Mouse (Mus musculus) forebrain, embryonic 15.5 days (tissue): ENCODE measurements around the gene Ppp2r5e. TPM values are rescaled to one million over a fixed set of nuclear protein-coding genes. Genes with fewer than 3 reads are reported as not detected.

Experiments used
- ATAC-seq: fragments of 200-750 bp; cut with Nextera tagmentation; replicated peaks from 2 replicates; pipeline ENCODE4 v1.8.0; 2017; ENCODE audit warnings: mild to moderate bottlenecking, moderate TSS enrichment, moderate library complexity
- H3K27ac ChIP-seq: fragments of 300-500 bp; sonication (generic); replicated peaks from 2 replicates; pipeline ENCODE4 v1.5.1; 2015; ENCODE audit warnings: mild to moderate bottlenecking, inconsistent platforms
- H3K27me3 ChIP-seq: fragments of 300-500 bp; sonication (generic); 2 replicates; pipeline ENCODE4 v1.6.1; 2015; ENCODE audit warnings: inconsistent platforms
- H3K36me3 ChIP-seq: fragments of 300-500 bp; sonication (generic); 2 replicates; pipeline ENCODE4 v1.6.1; 2015; ENCODE audit warnings: mild to moderate bottlenecking, inconsistent platforms
- H3K4me1 ChIP-seq: fragments of 300-500 bp; sonication (generic); 2 replicates; pipeline ENCODE4 v1.6.1; 2015; ENCODE audit warnings: inconsistent platforms
- H3K4me2 ChIP-seq: fragments of 300-500 bp; sonication (generic); replicated peaks from 2 replicates; pipeline ENCODE4 v1.6.1; 2015; ENCODE audit warnings: mild to moderate bottlenecking, inconsistent platforms
- H3K4me3 ChIP-seq: fragments of 300-500 bp; sonication (generic); 2 replicates; pipeline ENCODE4 v1.5.1; 2015; ENCODE audit warnings: mild to moderate bottlenecking, inconsistent platforms
- H3K9ac ChIP-seq: fragments of 300-500 bp; sonication (generic); replicated peaks from 2 replicates; pipeline ENCODE4 v1.6.1; 2015; ENCODE audit warnings: mild to moderate bottlenecking, inconsistent platforms
- H3K9me3 ChIP-seq: fragments of 300-500 bp; sonication (generic); 2 replicates; pipeline ENCODE4 v1.6.1; 2016; ENCODE audit warnings: inconsistent platforms
- WGBS: fragments of 180-500 bp; shearing (Covaris S2); methylation state at CpG from one replicate; pipeline ENCODE4 v1.1.7; 2015; ENCODE audit warnings: mixed read lengths; 5-methylcytosine and 5-hydroxymethylcytosine counted together
- polyA plus RNA-seq: library from polyadenylated mRNA; unstranded; fragments of >200 nt; fragmentation: Nextera tagmentation; extraction: Ambion mirVana; gene quantifications from 2 replicates; pipeline ENCODE4 v1.2.1, GENCODE M21; 2015

Ppp2r5e gene
- polyA plus RNA-seq, 1 experiment from 2014 or later, result 26.8 TPM

DNA sequence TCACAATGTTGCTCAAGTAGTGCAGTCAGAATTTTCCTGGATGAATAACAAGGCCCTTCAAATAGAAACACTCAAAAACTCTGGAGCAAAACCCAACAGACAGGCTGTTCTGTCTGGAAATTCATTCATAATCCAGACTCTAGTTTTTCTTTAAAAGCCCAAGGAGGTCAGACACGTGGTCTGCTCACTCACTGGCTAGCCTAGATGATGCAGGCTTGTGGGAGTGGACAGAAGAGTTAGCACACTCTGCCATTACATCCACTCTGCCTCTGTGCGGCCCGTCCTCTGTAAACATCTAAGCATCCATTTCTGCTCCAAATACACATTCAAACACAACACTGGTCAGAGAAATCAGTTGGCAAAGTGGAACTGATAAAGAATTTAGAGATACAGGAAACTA, 117.4 kb downstream of the Ppp2r5e start:
- no peaks in the 10 kb centered on the region for H3K36me3 ChIP-seq
- no peak overlapping the region for H3K4me3 ChIP-seq
- no peaks in the 10 kb centered on the region for H3K27me3 ChIP-seq
- ATAC-seq, result no peak
- H3K9ac ChIP-seq, result no peak overlapping the region
- no peak overlapping the region for H3K27ac ChIP-seq
- peaks cover 6% of the 10 kb centered on the region; the same call in 1 of the 2 replicates for H3K4me1 ChIP-seq
- no peak overlapping the region for H3K4me2 ChIP-seq
- H3K9me3 ChIP-seq, result no peaks in the 10 kb centered on the region
- 87% methylated on average over 3 of the region's 3 CpGs for WGBS

DNA sequence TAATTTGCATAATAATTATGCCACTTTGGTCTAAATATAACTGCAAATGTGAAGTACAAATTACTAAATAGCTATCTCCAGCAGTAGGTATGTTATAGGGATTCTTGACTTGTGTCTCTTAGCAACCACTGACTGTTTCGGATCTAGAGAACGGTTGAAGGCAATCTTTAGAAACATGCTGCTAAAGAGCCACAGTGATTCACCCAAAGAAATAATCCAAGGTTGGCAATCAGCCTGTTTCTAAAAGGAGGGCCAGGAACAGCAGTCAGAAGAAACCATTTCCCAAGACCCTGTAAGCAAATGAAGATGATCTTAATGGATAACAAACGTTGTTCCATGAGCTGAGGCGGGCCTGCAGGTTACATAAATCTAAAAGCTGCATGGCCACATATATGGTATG, 117.9 kb downstream of the Ppp2r5e start:
- WGBS, result 56% methylated on average over 4 of the region's 4 CpGs
- no peak overlapping the region for H3K27ac ChIP-seq
- H3K4me1 ChIP-seq, result peaks cover 6% of the 10 kb centered on the region; the same call in 1 of the 2 replicates
- H3K9ac ChIP-seq, result no peak overlapping the region
- H3K4me3 ChIP-seq, result no peak overlapping the region
- H3K36me3 ChIP-seq, result no peaks in the 10 kb centered on the region
- no peak for ATAC-seq
- H3K9me3 ChIP-seq, result no peaks in the 10 kb centered on the region
- no peaks in the 10 kb centered on the region for H3K27me3 ChIP-seq
- no peak overlapping the region for H3K4me2 ChIP-seq

DNA sequence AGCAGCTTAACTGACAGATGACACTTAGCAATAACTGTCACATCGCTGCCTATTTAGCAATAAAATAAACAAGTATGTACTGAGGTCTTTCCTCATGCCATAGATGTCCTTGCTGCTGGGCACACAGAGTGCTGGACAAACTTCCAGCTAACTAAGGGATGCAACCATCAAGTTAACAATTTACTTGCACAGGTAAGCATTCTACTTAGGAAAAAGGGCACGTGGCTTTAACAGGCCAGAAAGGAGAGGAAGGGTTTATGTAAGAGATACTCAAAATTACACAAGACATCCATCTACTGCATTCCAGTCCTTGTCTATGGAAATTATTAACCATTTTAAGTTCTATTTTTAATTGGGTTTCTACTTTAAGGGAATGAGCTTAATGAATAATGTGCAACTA, 123.0 kb downstream of the Ppp2r5e start:
- no peak overlapping the region for H3K4me3 ChIP-seq
- no peak for ATAC-seq
- no peaks in the 10 kb centered on the region for H3K9me3 ChIP-seq
- H3K36me3 ChIP-seq, result no peaks in the 10 kb centered on the region
- no peak overlapping the region for H3K9ac ChIP-seq
- no peak overlapping the region for H3K4me2 ChIP-seq
- H3K4me1 ChIP-seq, result peaks cover 3% of the 10 kb centered on the region; the same call in 1 of the 2 replicates
- no peaks in the 10 kb centered on the region for H3K27me3 ChIP-seq
- H3K27ac ChIP-seq, result no peak overlapping the region
- WGBS, result 95% methylated on average over 2 of the region's 2 CpGs

DNA sequence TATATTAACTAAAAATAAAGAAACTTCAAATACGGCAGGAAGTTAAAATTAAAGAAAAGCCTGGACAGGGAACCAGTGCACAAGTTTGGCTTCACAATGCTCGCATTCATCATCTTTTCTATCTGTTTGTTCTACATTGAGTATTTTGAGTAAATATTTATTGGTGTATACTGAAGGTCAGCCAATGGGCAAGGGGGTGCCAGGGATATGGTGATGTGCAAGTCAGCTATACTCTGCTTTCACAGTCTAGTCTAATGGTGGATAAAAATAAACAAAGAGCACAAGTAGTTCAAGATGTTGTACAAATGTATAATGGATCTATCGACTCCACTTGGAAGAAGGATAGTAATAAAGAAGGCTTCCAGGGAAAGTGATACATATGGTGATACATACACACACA, 123.9 kb downstream of the Ppp2r5e start:
- H3K27me3 ChIP-seq, result no peaks in the 10 kb centered on the region
- no peaks in the 10 kb centered on the region for H3K9me3 ChIP-seq
- H3K27ac ChIP-seq, result no peak overlapping the region
- no peak for ATAC-seq
- H3K9ac ChIP-seq, result no peak overlapping the region
- H3K4me1 ChIP-seq, result no peaks in the 10 kb centered on the region
- 0 out of 2 replicates have a peak, but pooled peaks cover 4% of the 10 kb centered on the region for H3K36me3 ChIP-seq
- 89% methylated on average over 3 of the region's 3 CpGs for WGBS
- no peak overlapping the region for H3K4me3 ChIP-seq
- H3K4me2 ChIP-seq, result no peak overlapping the region

DNA sequence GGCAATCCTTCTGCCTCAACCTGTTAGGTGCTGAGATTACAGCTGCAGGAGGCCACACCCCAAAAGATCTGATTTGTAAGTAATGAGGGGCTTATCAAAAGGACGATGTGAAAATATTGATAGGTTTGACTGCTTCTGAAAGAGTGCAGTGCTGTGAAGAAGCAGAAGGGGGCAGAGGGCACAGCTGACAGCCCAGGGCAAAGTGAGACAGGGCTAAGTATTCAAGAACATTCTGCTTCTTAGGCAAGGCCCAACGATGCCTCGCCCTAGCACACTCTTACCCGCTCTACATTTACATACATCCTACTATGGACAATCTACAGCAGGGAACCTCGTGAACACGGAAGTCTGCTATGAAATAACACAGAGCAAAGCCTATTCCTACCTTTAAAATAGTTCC, 128.2 kb downstream of the Ppp2r5e start:
- no peak for ATAC-seq
- Histone ChIP-seq H3K27ac (no peak overlapping the region), H3K36me3 (peaks cover 23% of the 10 kb centered on the region), H3K9ac (no peak overlapping the region), H3K9me3 (no peaks in the 10 kb centered on the region), H3K4me3 (no peak overlapping the region), H3K4me2 (no peak overlapping the region), H3K27me3 (no peaks in the 10 kb centered on the region), H3K4me1 (no peaks in the 10 kb centered on the region)
- 87% methylated on average over 6 of the region's 6 CpGs for WGBS

DNA sequence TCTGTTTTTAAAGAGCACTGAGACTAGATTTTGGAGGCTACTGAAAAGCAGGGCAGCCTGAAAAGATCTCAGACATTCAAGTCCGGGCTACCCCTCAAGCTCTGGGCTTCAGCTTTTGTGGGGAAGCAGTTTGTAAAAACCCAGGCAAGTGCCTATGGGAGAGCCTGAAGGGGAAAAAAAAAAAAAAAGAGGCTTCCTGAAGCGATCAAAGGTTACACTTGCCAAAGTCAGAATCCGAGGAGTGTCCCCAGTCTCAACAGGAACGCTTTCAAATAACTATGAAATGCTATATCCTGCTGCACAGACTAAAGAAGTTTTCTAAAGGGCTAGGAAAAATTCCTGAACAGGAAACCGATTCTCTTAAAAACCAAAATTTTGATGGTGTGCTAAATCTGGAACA, 128.9 kb downstream of the Ppp2r5e start:
- ATAC-seq, result no peak
- Histone ChIP-seq H3K9me3 (no peaks in the 10 kb centered on the region), H3K4me3 (no peak overlapping the region), H3K9ac (no peak overlapping the region), H3K4me1 (no peaks in the 10 kb centered on the region), H3K4me2 (no peak overlapping the region), H3K36me3 (peaks cover 24% of the 10 kb centered on the region), H3K27me3 (no peaks in the 10 kb centered on the region), H3K27ac (no peak overlapping the region)
- WGBS, result 84% methylated on average over 5 of the region's 5 CpGs

DNA sequence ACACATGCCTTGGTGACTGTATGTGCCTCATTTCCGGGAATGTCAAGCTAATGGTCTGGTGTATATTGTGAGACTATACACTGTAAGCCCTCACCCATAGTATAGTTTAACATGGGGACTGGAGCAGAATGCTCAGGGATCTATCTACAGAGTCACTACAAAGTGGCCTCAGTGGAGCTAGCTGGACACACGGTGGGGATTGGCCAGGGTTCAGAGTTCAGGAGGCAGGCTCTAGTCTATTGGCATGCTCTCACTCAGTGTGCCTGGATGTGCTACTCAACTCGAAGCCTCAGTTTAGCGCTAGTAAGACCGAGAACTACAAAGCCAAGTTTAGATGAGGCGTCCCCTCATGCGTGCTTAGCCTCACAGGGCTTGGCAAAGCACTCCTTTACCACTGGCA, 129.8 kb downstream of the Ppp2r5e start:
- Histone ChIP-seq H3K36me3 (peaks cover 31% of the 10 kb centered on the region), H3K27me3 (no peaks in the 10 kb centered on the region), H3K9me3 (no peaks in the 10 kb centered on the region), H3K4me3 (no peak overlapping the region), H3K27ac (no peak overlapping the region), H3K9ac (no peak overlapping the region), H3K4me1 (no peaks in the 10 kb centered on the region), H3K4me2 (no peak overlapping the region)
- 91% methylated on average over 7 of the region's 7 CpGs for WGBS
- ATAC-seq, result no peak

DNA sequence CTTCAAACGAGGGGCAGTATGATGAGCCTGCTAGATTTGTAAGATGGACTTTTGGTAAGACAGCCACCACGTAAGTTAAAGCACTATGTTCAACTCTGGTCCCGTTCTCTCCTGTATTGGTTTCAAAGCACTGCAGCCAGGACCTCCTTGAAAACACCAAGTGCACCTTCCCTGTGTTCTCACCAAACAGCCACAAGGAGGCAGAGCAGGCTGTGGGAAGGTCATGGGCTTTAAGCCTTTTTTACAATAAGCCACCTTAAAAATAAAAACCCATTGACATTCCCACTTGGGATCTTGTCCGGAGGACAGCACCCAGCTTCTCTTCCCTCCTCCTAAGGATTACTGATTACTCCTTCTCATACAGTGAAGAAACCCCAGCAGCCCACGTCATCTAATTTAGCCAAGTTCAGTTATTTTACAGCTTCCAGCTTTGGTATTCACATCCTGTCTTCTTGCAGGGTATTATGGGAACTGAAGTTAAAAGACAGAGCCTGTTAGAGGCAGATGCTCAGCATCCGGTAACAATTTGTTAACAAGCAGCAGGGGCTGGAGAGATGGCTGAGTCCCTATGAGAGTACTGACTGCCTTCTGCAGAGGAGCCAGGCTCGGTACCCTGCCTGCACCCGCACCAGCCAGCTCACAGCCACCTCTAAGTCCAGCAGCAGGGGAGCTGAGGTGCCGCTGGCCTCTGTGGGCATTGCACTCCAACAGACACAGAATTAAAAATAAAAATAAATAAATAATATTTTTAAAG, 131.9 kb downstream of the Ppp2r5e start:
- Histone ChIP-seq H3K36me3 (peaks cover 48% of the 10 kb centered on the region), H3K27me3 (no peaks in the 10 kb centered on the region), H3K27ac (no peak overlapping the region), H3K4me3 (no peak overlapping the region), H3K9me3 (no peaks in the 10 kb centered on the region), H3K4me2 (no peak overlapping the region), H3K4me1 (no peaks in the 10 kb centered on the region), H3K9ac (no peak overlapping the region)
- ATAC-seq, result no peak
- 79% methylated on average over 9 of the region's 9 CpGs for WGBS

DNA sequence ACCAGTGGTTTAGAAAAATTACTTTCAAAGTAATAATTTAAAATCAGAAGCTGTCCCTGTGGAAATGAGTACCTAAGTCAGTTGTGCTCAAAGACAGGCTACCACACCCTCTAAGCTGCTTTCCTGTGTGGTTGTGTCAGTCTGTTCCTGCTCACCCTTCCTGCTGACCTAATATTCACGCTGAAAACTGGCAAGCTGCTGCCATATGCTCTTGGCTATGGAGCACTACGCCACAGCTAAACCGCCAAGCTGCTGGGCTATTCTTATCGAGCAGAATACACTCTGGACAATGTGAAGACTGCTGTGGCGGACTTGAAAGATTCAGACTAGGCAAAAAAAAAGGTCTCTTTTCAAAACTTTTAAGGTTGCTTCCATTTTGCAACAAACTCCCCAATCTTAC, 135.5 kb downstream of the Ppp2r5e start:
- no peak overlapping the region for H3K4me2 ChIP-seq
- no peak overlapping the region for H3K9ac ChIP-seq
- no peak overlapping the region for H3K27ac ChIP-seq
- no peaks in the 10 kb centered on the region for H3K9me3 ChIP-seq
- H3K4me1 ChIP-seq, result no peaks in the 10 kb centered on the region
- no peak for ATAC-seq
- no peak overlapping the region for H3K4me3 ChIP-seq
- peaks cover 50% of the 10 kb centered on the region for H3K36me3 ChIP-seq
- H3K27me3 ChIP-seq, result no peaks in the 10 kb centered on the region
- 78% methylated on average over 5 of the region's 5 CpGs for WGBS

DNA sequence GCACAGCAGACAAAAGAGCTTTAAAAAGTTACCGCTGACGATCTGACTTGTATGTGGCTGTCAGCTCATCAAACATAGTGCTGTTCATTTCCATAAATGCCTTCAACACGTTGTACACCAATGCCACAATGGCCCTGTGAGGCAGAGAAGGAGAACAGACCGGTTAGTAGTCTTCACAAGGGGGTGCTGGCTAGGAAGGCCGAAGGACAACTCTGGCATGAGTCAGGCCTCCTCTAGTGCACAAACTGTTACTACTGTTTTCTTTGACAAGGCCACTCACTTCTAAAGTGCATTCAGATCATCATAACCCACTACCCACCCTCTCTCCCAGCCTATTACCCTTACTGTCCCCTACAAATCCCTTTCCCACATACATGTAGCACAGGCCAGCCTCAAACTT, 136.4 kb downstream of the Ppp2r5e start:
- Histone ChIP-seq H3K27me3 (no peaks in the 10 kb centered on the region), H3K4me2 (no peak overlapping the region), H3K4me3 (no peak overlapping the region), H3K4me1 (no peaks in the 10 kb centered on the region), H3K36me3 (peaks cover 50% of the 10 kb centered on the region), H3K9ac (no peak overlapping the region), H3K27ac (no peak overlapping the region), H3K9me3 (no peaks in the 10 kb centered on the region)
- 81% methylated on average over 5 of the region's 5 CpGs for WGBS
- no peak for ATAC-seq

DNA sequence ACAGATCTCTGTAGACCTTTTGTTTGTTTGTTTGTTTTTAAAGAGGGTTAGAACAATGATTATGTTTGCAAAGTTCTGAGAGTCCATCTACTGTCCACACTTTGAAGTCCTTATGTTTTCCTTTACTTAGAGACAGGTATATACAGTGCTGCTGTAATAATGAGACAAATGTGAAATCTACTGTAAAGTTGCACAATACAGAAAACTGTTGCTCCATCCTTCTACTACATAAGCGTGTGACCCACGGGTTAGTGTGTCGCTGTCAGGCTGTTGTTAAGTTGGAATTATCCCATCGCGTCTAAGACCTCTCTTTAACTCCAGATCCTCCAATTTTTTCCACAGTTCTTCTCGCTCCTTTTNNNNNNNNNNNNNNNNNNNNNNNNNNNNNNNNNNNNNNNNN, 142.6 kb downstream of the Ppp2r5e start:
- Histone ChIP-seq H3K9me3 (no peaks in the 10 kb centered on the region), H3K27me3 (no peaks in the 10 kb centered on the region), H3K4me1 (no peaks in the 10 kb centered on the region), H3K9ac (no peak overlapping the region), H3K4me2 (no peak overlapping the region), H3K4me3 (no peak overlapping the region), H3K36me3 (peaks cover 47% of the 10 kb centered on the region), H3K27ac (no peak overlapping the region)
- no peak for ATAC-seq
- 93% methylated on average over 6 of the region's 6 CpGs for WGBS

DNA sequence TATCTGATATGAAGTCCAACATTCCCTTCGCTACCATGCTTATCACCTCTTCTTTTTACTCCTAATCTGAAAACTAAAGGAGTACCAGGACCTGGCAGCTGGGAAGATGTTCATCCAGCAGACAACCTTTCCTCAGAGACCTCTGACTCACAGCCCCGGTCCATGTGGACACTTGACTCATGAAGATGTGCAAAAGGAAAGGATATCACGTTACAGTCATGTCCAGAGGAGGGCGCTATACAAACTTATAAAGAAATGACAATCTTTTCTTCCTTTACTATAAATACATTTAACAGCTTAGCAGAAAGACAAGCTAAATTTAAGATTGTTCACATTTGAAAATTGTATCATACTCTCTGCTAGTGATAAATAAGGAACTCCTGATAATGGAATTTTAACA, 143.0 kb downstream of the Ppp2r5e start:
- Histone ChIP-seq H3K27me3 (no peaks in the 10 kb centered on the region), H3K9ac (no peak overlapping the region), H3K4me3 (no peak overlapping the region), H3K4me2 (no peak overlapping the region), H3K36me3 (peaks cover 43% of the 10 kb centered on the region), H3K27ac (no peak overlapping the region), H3K4me1 (no peaks in the 10 kb centered on the region), H3K9me3 (no peaks in the 10 kb centered on the region)
- ATAC-seq, result no peak
- WGBS, result 84% methylated on average over 4 of the region's 4 CpGs

DNA sequence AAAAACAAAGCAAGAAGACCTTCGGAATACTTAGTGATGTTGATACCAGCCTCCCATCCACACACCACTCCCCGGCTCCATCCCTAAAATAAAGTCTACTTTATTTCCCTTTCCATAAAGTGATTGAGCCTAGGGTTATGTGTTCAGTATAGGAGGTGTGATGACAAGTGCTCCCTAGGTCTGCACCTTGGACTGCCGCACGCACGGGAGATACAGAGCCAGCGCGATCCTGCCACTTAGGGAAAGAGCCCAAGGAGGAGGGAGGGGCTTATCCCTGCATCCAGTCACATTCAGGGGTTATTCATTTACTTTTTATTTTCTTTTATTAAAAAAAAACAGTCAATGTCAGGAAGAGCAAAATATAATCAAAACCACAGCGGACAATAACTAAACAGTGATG, 145.5 kb downstream of the Ppp2r5e start:
- H3K4me1 ChIP-seq, result no peaks in the 10 kb centered on the region
- H3K36me3 ChIP-seq, result peaks cover 36% of the 10 kb centered on the region
- ATAC-seq, result no peak
- no peaks in the 10 kb centered on the region for H3K27me3 ChIP-seq
- no peak overlapping the region for H3K4me3 ChIP-seq
- H3K9ac ChIP-seq, result no peak overlapping the region
- H3K27ac ChIP-seq, result no peak overlapping the region
- H3K4me2 ChIP-seq, result no peak overlapping the region
- WGBS, result 92% methylated on average over 8 of the region's 8 CpGs
- no peaks in the 10 kb centered on the region for H3K9me3 ChIP-seq
